Mouse (Mus musculus): ENCODE data around the gene Rpp25. TPM values are rescaled to one million over a fixed set of nuclear protein-coding genes. Genes with fewer than 3 reads are reported as not detected.

Rpp25 gene
- polyA plus RNA-seq, 1 experiment from 2014 or later, result 1.7 TPM

GRCm38 (mm10) chr9:57523754-57524153 is 19.9 kb downstream of the Rpp25 start:
- WGBS, result 84% methylated on average over 1 of the region's 1 CpGs
- no peak for DNase-seq (ENCODE audit: low spot score)

GRCm38 (mm10) chr9:57524439-57524838 is 20.6 kb downstream of the Rpp25 start:
- H3K4me3 ChIP-seq, result no peak overlapping the region
- H3K27ac ChIP-seq (replicated peaks), result no peak overlapping the region
- H3K27me3 ChIP-seq (replicated peaks; ENCODE audit: low read depth, poor library complexity, severe bottlenecking), result no peaks in the 10 kb centered on the region
- H3K4me1 ChIP-seq, result peaks cover 17% of the 10 kb centered on the region
- no peak for DNase-seq (ENCODE audit: low spot score)
- peaks cover 9% of the 10 kb centered on the region for H3K36me3 ChIP-seq (replicated peaks)
- no peaks in the 10 kb centered on the region for H3K9me3 ChIP-seq

More at GRCm38 (mm10) chr9:57523754-57524153, 19.9 kb downstream of the Rpp25 start:
- Histone ChIP-seq H3K36me3 (replicated peaks) (peaks cover 3% of the 10 kb centered on the region), H3K9me3 (no peaks in the 10 kb centered on the region), H3K27ac (replicated peaks) (no peak overlapping the region), H3K4me3 (no peak overlapping the region), H3K4me1 (peaks cover 17% of the 10 kb centered on the region), H3K27me3 (replicated peaks; ENCODE audit: low read depth, poor library complexity, severe bottlenecking) (no peaks in the 10 kb centered on the region)

DNA sequence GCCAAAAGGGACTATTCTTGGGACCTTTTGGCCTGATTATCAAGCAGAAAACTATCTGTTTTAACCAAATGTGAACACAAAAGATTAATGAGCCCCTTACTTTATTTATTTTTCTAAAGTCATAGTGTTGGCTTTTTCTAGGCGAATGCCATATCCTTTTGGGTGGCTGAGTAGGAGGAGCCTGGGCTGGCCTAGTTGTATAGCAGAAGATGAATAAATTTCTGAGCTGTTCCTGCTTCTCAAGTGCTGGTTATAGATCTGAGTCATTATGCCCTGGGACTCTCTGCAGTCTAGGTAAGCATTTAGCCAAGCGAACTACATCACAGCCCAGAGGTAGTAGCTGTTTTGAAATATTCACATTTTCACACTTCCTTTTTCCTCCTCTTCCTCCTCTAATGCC is 21.7 kb downstream of the Rpp25 start:
- WGBS, result 88% methylated on average over 2 of the region's 2 CpGs
- DNase-seq (ENCODE audit: low spot score), result no peak
- Histone ChIP-seq H3K4me3 (no peak overlapping the region), H3K36me3 (replicated peaks) (peaks cover 20% of the 10 kb centered on the region), H3K27me3 (replicated peaks; ENCODE audit: low read depth, poor library complexity, severe bottlenecking) (no peaks in the 10 kb centered on the region), H3K4me1 (peaks cover 16% of the 10 kb centered on the region), H3K27ac (replicated peaks) (no peak overlapping the region), H3K9me3 (no peaks in the 10 kb centered on the region)

DNA sequence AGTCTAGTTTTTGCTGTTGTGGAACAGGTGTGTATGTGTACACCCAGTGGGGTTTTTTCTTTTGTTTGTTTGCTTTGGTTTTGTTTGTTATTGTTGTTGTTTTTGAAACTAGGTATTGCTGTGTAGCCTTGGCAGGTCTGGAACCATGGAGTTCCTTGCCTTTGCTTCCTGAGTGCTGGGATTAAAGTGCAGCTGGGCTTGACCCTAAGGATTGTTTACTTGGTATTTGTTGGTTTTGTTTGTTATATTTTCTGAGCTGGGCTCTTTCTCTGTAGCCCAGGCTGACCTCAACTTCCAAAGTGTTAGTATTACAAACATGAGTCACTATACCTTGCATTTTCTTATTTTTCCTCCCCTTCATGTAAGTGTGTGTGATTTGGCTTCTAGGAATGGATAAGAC is 22.6 kb downstream of the Rpp25 start:
- Histone ChIP-seq H3K36me3 (replicated peaks) (peaks cover 29% of the 10 kb centered on the region), H3K27ac (replicated peaks) (no peak overlapping the region), H3K9me3 (no peaks in the 10 kb centered on the region), H3K4me1 (peaks cover 15% of the 10 kb centered on the region), H3K4me3 (no peak overlapping the region), H3K27me3 (replicated peaks; ENCODE audit: low read depth, poor library complexity, severe bottlenecking) (no peaks in the 10 kb centered on the region)
- no peak for DNase-seq (ENCODE audit: low spot score)

GRCm38 (mm10) chr9:57531946-57532345 is 28.1 kb downstream of the Rpp25 start:
- DNase-seq (ENCODE audit: low spot score), result no peak
- H3K36me3 ChIP-seq (replicated peaks), result peaks cover 63% of the 10 kb centered on the region

DNA sequence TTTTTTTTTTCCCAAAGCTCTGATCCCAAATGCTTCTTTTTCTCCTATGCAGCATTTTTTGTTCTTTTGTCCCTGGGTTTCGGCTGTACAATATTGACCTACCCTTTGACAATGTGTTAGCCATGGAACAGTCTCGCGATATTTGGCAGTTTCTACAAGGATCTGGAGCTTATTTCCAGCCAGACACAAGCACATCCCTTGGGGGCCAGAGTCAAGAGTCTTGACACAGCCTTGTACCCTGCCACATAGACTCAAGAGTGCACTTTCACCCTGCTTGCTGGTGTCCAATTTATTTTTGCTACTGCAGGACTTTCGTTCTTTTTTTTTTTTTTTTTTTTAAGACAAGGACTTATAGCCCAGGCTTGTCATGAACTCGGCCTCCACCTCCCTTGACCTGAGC is 32.5 kb downstream of the Rpp25 start:
- H3K36me3 ChIP-seq (replicated peaks), result peaks cover 61% of the 10 kb centered on the region
- no peak for DNase-seq (ENCODE audit: low spot score)
- no peaks in the 10 kb centered on the region for H3K9me3 ChIP-seq
- H3K4me1 ChIP-seq, result peaks cover 22% of the 10 kb centered on the region
- H3K27me3 ChIP-seq (replicated peaks; ENCODE audit: low read depth, poor library complexity, severe bottlenecking), result no peaks in the 10 kb centered on the region
- WGBS, result 86% methylated on average over 5 of the region's 5 CpGs
- no peak overlapping the region for H3K27ac ChIP-seq (replicated peaks)
- peak overlapping the region; percentile 90; the same call in 1 of the 2 replicates for H3K4me3 ChIP-seq

More at GRCm38 (mm10) chr9:57531946-57532345, 28.1 kb downstream of the Rpp25 start:
- no peaks in the 10 kb centered on the region for H3K9me3 ChIP-seq
- no peaks in the 10 kb centered on the region for H3K27me3 ChIP-seq (replicated peaks; ENCODE audit: low read depth, poor library complexity, severe bottlenecking)
- H3K4me1 ChIP-seq, result peaks cover 4% of the 10 kb centered on the region
- no peak overlapping the region for H3K4me3 ChIP-seq
- H3K27ac ChIP-seq (replicated peaks), result no peak overlapping the region
- 82% methylated on average over 1 of the region's 1 CpGs for WGBS

DNA sequence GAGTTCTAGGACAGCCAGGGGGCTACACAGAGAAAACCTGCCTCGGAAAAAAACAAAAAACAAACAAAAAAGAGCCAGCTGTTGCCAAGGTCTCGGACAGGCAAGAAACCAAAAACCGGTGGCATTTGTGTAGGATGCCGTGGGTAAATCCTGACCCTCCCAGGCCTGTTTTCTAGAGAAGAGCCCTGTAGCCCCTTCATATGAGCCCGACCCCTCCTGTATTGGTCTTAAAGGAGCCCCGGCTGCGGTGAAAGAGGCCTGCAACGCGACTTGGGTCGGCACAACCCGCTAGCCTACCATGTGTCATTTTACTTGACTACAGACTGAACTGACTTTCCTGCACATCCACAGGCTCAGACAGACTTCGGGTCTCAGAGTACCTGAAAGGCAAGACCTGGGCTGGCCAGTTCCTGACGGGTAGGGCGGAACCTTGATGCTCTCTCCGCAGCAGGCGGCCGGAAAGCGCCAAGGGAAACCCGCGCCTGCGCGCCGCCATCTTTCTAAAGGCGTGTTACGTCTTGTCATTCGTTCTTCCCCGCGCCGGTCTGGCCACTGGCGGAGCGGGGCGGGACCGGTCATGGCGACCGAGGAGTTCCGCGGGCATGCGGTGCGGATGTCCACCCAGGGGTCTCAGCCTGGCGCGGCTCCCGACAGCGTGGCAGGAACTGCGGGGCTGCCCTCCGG is 33.4 kb downstream of the Rpp25 start, which contains the start of gene Fam219b:
Gene Fam219b (plus strand): TSS at position 485 of the 684 bp plus-strand sequence.
- Histone ChIP-seq H3K27me3 (replicated peaks; ENCODE audit: low read depth, poor library complexity, severe bottlenecking) (no peaks in the 10 kb centered on the region), H3K9me3 (no peaks in the 10 kb centered on the region), H3K27ac (replicated peaks) (peak within 1 kb of the TSS; percentile 94), H3K4me3 (peak within 1 kb of the TSS; percentile 90), H3K4me1 (peaks cover 22% of the 10 kb centered on the region), H3K36me3 (replicated peaks) (peaks cover 60% of the 10 kb centered on the region)
- WGBS, result 3% methylated on average over 45 of the region's 45 CpGs
- DNase-seq (ENCODE audit: low spot score), result peak; percentile 92

DNA sequence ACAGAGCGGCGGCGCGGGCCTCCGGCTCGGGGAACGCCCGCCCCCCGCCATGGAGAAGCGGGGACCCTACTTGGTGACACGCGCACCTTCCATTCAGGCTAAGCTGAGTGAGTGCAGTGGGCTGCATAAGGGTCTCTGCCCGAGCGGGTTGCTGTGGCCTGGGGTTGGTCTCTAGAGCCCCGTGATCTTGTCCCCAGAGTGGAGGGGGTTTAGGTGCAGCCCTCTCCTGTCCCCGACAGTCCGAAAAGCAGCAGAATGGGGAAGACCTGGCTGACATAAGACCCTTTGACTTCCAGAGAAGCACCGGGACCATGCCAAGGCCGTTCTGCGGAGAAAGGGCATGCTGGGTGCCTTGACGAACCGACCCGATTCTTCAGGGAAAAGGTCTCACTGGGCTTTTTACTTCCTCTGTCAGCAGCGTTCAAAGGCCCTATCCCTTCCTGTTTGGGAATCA is 33.9 kb downstream of the Rpp25 start:
- H3K27me3 ChIP-seq (replicated peaks; ENCODE audit: low read depth, poor library complexity, severe bottlenecking), result no peaks in the 10 kb centered on the region
- H3K9me3 ChIP-seq, result no peaks in the 10 kb centered on the region
- H3K4me1 ChIP-seq, result peaks cover 22% of the 10 kb centered on the region
- WGBS, result under 1% methylated on average over 24 of the region's 24 CpGs
- DNase-seq (ENCODE audit: low spot score), result no peak
- peak overlapping the region; percentile 94 for H3K27ac ChIP-seq (replicated peaks)
- H3K36me3 ChIP-seq (replicated peaks), result peaks cover 60% of the 10 kb centered on the region
- peak overlapping the region; percentile 90 for H3K4me3 ChIP-seq

- Histone ChIP-seq H3K4me1 (peaks cover 22% of the 10 kb centered on the region), H3K27ac (replicated peaks) (no peak overlapping the region), H3K36me3 (replicated peaks) (peaks cover 61% of the 10 kb centered on the region), H3K9me3 (no peaks in the 10 kb centered on the region), H3K27me3 (replicated peaks; ENCODE audit: low read depth, poor library complexity, severe bottlenecking) (no peaks in the 10 kb centered on the region), H3K4me3 (no peak overlapping the region)
- DNase-seq (ENCODE audit: low spot score), result no peak
- WGBS, result 84% methylated on average over 2 of the region's 2 CpGs
Measured at GRCm38 (mm10) chr9:57539550-57539949, 35.7 kb downstream of the Rpp25 start.

DNA sequence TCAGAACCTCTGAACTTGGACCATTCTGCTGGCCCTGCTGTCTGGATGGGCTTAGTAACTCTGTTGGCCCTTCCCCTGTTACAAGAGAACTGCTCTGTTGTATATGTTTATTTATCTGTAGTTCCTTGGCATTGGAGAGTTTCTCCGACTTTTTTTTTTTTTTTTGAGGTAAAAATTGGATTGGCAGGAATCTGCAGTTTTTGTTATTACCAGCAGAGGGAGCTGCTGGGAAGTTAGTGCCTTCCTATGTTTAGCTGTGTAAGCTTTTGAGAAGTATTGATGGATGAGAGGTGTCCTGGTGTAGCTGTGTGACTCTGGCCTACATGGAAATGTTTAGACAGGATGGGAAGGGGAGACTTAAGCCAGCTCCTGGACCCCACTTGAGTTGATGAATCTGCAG is 37.5 kb downstream of the Rpp25 start:
- Histone ChIP-seq H3K4me3 (no peak overlapping the region), H3K36me3 (replicated peaks) (peaks cover 75% of the 10 kb centered on the region), H3K9me3 (no peaks in the 10 kb centered on the region), H3K27me3 (replicated peaks; ENCODE audit: low read depth, poor library complexity, severe bottlenecking) (no peaks in the 10 kb centered on the region), H3K4me1 (peaks cover 22% of the 10 kb centered on the region), H3K27ac (replicated peaks) (no peak overlapping the region)
- DNase-seq (ENCODE audit: low spot score), result peak; percentile 39
- 28% methylated on average over 1 of the region's 1 CpGs for WGBS

DNA sequence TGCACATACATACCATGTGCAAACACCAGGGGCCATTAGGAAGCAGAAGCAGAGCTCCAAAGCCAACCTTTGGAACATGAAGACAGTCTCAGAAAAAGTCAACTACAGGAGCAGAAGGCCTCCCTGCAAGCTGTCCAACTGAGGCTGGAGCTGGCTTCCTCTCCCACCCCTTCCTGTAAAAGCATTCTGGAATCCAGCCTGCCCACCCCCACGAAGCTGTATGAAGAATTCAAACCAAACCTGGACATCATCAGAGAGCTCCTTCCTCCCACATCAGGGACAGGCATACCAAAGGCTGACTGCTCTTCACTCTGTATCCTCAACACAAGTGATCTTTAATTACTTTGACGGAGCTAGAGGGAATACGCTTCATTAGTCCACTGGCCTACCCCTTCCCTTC is 40.1 kb downstream of the Rpp25 start:
- H3K4me1 ChIP-seq, result peaks cover 3% of the 10 kb centered on the region
- WGBS, result 86% methylated on average over 3 of the region's 3 CpGs
- no peak overlapping the region for H3K4me3 ChIP-seq
- H3K27ac ChIP-seq (replicated peaks), result no peak overlapping the region
- H3K27me3 ChIP-seq (replicated peaks; ENCODE audit: low read depth, poor library complexity, severe bottlenecking), result no peaks in the 10 kb centered on the region
- peaks cover 97% of the 10 kb centered on the region for H3K36me3 ChIP-seq (replicated peaks)
- H3K9me3 ChIP-seq, result no peaks in the 10 kb centered on the region
- DNase-seq (ENCODE audit: low spot score), result no peak

DNA sequence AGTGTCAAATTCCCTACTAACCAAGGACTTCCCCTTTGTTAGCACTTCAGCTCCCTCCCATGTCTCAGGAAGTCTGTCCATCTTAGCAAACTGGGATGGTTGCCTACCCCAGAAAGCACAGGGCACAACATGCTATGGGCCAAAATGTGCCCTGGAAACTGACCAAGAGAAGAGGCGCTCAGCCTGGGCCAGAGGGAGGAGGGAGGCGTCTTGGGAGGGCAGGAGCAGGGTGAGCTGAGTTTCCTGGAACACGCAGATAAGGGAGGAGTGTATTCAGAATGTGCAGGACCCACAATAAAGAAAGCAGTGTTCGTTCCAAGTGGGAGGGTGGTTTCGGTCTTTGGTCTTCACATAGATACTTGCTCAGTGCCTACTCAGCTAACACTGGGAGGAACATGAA is 43.5 kb downstream of the Rpp25 start:
- DNase-seq (ENCODE audit: low spot score), result no peak

DNA sequence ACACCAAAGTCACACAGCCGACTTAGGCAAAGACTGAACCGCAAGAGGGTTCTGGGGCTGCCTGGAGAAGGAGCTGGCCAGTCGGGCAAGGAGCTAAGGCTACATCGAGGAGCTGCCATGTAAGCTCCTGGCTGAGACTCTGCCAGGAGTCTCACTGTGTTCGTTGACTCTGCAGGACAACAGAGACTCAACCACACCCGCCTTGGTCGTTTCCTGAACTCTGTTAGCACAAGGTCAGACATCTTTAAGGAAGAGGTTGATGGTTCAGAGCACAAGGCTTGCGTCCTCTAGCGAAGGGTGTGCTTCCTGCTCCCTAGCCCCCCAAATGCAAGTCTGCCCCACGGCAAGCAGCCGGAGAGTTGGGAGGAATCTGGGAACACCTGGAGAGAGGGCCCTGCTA is 44.0 kb downstream of the Rpp25 start:
- DNase-seq (ENCODE audit: low spot score), result no peak
- 92% methylated on average over 11 of the region's 11 CpGs for WGBS
- Histone ChIP-seq H3K4me1 (peaks cover 7% of the 10 kb centered on the region), H3K4me3 (no peak overlapping the region), H3K9me3 (no peaks in the 10 kb centered on the region), H3K27me3 (replicated peaks; ENCODE audit: low read depth, poor library complexity, severe bottlenecking) (no peaks in the 10 kb centered on the region), H3K36me3 (replicated peaks) (peaks cover 80% of the 10 kb centered on the region), H3K27ac (replicated peaks) (no peak overlapping the region)

More for the DNA sequence above, 43.5 kb downstream of the Rpp25 start:
- H3K4me1 ChIP-seq, result peaks cover 7% of the 10 kb centered on the region
- H3K27ac ChIP-seq (replicated peaks), result no peak overlapping the region
- H3K4me3 ChIP-seq, result no peak overlapping the region
- WGBS, result 86% methylated on average over 5 of the region's 5 CpGs
- peaks cover 85% of the 10 kb centered on the region for H3K36me3 ChIP-seq (replicated peaks)
- H3K9me3 ChIP-seq, result no peaks in the 10 kb centered on the region
- no peaks in the 10 kb centered on the region for H3K27me3 ChIP-seq (replicated peaks; ENCODE audit: low read depth, poor library complexity, severe bottlenecking)
